Mouse (Mus musculus) T-cell, adult 2 months (primary cell): ENCODE data around the gene Eva1a.

Source experiments
- DNase-seq: peaks from one replicate; pipeline ENCODE4 v3.0.0; 2022; ENCODE audit warnings: low spot score

The Eva1a gene

GRCm38 (mm10) chr6:82066515-82067081 lies 25.8 kb downstream of the Eva1a start:
- no peak for DNase-seq

GRCm38 (mm10) chr6:82070459-82070858 lies 29.6 kb downstream of the Eva1a start:
- DNase-seq = no peak

- no peak for DNase-seq
These were observed 32.2 kb downstream of the Eva1a start for GRCm38 (mm10) chr6:82073011-82073410.

- no peak for DNase-seq
These were observed 32.7 kb downstream of the Eva1a start for GRCm38 (mm10) chr6:82073567-82073966.

- DNase-seq = no peak
These were observed 35.5 kb downstream of the Eva1a start for GRCm38 (mm10) chr6:82076364-82076763.

- no peak for DNase-seq
These were observed 38.0 kb downstream of the Eva1a start for GRCm38 (mm10) chr6:82078875-82079274.

- DNase-seq = no peak
These were observed 42.8 kb downstream of the Eva1a start for GRCm38 (mm10) chr6:82083655-82084054.

- no peak for DNase-seq
These were observed 43.4 kb downstream of the Eva1a start for GRCm38 (mm10) chr6:82084235-82084634.

- DNase-seq = no peak
These were observed 44.6 kb downstream of the Eva1a start for GRCm38 (mm10) chr6:82085313-82085908.

- no peak for DNase-seq
These were observed 47.3 kb downstream of the Eva1a start for GRCm38 (mm10) chr6:82088133-82088532.

GRCm38 (mm10) chr6:82091773-82092172 lies 50.9 kb downstream of the Eva1a start:
- DNase-seq = no peak

- DNase-seq = no peak
These were observed 56.9 kb downstream of the Eva1a start for GRCm38 (mm10) chr6:82097705-82098104.

- DNase-seq = no peak
These were observed 57.6 kb downstream of the Eva1a start for GRCm38 (mm10) chr6:82098456-82098855.

GRCm38 (mm10) chr6:82110473-82110872 lies 69.6 kb downstream of the Eva1a start:
- no peak for DNase-seq

- DNase-seq = no peak
These were observed 70.3 kb downstream of the Eva1a start for GRCm38 (mm10) chr6:82111111-82111510.

GRCm38 (mm10) chr6:82111540-82111939 lies 70.7 kb downstream of the Eva1a start:
- no peak for DNase-seq

GRCm38 (mm10) chr6:82112127-82113090 lies 71.6 kb downstream of the Eva1a start:
- no peak for DNase-seq

GRCm38 (mm10) chr6:82115335-82115965 lies 74.6 kb downstream of the Eva1a start:
- DNase-seq = no peak

GRCm38 (mm10) chr6:82116176-82116575 lies 75.3 kb downstream of the Eva1a start:
- DNase-seq = no peak

- no peak for DNase-seq
These were observed 77.0 kb downstream of the Eva1a start for GRCm38 (mm10) chr6:82117871-82118270.

GRCm38 (mm10) chr6:82119322-82120162 lies 78.7 kb downstream of the Eva1a start:
- DNase-seq = no peak

- DNase-seq = no peak
These were observed 84.3 kb downstream of the Eva1a start for GRCm38 (mm10) chr6:82125134-82125533.
